Mouse (Mus musculus) adrenal gland, postnatal 36 days (tissue): ENCODE results near the gene 0610037L13Rik. TPM values are rescaled to one million over a fixed set of nuclear protein-coding genes. Genes with fewer than 3 reads are reported as not detected.

ENCODE experiments used
- DNase-seq, 2 experiments: peaks; one replicate each; pipeline ENCODE4 v3.0.0; 2021; ENCODE audit warnings: mixed read lengths in 1 of 2
- total RNA-seq, 2 experiments: library from RNA; stranded (reverse); gene quantifications; 2 replicates each; pipeline ENCODE4 v1.2.3; 2021

Gene 0610037L13Rik
- total RNA-seq, 2 experiments from 2014 or later: 77.5 to 94.1 TPM

DNA sequence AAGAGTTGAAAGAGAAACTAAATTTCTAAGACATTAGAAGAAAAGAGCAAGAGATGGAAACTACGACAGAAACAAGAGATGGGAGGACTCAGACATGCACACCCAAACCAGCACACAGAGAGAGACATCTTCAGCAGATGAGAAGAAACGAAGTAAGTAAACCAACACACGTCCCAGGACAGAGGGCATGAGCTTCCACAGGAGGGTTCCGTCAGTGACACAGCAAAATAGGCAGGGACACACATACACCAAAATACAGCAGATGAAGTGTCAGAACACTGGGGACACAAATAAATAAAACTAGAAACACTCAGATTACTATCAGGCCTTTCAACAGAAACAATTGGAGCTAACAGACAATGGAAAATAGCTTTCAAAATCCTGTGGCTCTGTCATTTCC is 20.4 kb downstream of the 0610037L13Rik start:
- DNase-seq: no peak

DNA sequence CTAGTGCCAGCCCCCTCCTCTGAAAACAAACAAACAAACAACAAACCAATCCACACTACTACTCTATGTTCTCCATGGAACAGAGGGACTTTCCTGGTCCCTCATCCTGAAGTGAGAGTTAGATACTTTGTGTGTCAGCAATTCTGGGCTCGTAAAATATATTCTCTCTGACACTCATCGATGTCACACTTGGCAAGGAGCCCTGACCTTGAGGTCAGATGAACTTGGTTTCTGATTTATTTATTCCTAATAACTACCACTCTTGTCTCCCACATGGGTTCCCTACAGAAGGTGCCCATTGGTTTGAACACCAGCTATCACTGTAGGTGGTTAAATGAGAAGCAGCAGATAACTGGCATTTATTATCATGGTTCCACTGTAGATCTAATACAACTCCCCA is 30.7 kb downstream of the 0610037L13Rik start:
- peak; percentile 79 to 81 for DNase-seq

DNA sequence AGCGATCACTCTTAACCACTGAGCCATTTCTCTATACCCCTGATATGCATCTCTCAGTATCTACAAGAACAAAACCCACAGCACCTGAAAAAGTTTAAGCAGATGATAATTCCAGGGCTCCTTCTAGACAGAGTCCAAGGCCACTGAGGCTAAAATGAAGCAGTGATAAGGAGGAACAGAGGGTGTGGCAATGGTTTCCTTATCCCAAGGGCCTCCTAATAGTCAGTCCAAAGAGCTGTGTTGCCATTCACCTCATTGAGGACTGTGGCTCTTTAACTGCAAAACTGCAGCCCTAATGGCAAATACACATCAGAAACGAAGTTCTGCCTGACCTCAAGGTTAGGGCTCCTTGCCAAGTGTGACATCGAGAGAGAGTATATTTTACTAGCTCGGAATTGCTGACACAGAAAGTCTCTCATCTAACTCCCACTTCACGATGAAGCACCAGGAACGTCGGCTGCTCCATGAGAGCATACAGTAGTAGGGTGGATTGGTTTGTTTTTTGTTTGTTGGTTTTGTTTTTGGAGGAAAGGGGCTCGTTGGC is 31.6 kb downstream of the 0610037L13Rik start:
- DNase-seq: peak; percentile 85 to 88

DNA sequence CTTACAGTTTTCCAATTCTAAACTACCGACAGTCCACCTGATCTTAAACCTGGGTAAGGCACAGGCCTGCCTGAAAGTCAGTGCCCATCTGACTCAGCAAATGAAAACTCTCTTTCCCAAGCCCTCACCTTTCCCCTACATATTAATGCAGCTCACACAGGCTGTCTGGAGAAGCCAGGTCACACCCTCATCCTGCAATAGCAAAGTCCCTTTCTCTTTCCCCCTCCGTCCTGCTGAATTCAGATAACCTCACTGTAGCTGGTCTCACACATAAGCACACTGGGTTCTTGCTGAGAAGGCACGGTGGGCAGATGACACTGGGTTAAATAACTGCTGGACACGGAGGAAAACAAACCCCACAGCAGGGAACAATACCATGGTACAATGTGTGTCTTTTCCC is 32.3 kb downstream of the 0610037L13Rik start:
- DNase-seq: peak in 1 of 2 experiments; percentile 52

DNA sequence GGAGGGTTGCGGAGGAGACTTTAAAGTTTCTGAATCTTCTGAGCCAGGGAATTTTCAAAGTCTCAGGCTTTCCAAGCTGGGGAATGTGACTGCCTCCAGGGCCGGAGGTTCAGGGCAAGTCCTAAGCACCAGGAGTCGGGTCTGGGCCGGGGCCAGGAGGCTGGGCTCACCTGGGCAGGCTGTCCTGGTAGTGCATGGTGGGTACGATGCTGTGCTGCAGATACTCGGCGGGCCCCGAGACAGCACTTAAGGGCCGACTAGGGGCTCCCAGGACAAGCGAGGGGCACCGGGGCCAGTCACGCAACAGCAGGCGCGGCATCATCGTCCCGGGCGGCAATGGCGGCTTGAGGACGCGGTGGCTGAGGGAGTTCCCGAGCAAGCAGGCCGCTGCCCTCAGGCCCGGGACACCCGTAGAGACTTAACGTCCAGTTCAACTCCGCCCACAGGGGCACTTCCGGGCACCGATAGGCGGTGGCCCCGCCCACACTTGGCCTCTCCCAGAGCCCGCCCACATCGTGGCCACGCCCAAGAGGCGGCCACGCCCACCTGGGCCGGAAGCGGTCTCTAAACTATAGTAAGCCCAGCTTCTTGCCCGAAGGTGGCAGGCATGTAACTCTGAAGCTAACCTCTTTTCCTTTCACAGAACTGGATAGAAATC is 33.7 kb downstream of the 0610037L13Rik start, which contains the start of gene Cpt2:
Cpt2 (minus strand) TSS at position 466 of the 658 bp plus-strand sequence.
- peak; percentile 97 for DNase-seq

DNA sequence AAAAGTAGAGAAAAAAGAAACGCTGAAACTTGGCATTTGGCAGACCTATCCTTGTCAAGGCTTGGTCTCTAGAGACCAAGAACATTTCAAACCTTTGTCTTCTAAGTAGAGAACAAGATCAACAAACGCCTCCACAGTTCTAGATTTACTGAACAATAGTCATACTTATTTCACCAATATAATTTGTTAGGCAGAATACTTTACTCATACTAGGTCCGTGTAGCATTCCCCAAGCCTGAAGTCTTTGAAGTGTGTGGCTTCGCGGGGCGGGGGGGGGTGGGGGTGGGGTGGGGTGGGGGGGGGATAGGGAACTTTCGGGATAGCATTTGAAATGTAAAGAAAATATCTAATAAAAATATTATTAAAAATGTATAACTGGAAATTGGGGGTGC is 34.2 kb downstream of the 0610037L13Rik start:
- DNase-seq: no peak

DNA sequence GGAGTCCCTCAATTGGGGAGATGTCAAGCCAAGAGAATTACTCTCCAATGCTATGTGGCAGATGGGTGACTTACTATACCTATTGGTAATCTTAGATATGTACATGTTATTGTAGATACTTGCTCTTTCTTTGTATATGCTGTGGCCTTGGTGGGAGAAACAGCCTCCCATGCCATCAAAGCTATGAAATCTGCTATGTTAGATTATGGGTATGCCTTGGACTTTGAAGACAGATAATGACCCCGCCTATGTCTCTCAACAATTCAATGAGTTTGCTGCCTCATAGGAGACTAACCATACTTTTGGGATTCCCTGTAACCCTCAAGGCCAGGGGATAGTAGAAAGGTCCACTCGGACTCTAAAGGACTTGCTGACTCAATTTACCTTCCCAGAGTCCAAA is 38.7 kb downstream of the 0610037L13Rik start:
- no peak for DNase-seq

DNA sequence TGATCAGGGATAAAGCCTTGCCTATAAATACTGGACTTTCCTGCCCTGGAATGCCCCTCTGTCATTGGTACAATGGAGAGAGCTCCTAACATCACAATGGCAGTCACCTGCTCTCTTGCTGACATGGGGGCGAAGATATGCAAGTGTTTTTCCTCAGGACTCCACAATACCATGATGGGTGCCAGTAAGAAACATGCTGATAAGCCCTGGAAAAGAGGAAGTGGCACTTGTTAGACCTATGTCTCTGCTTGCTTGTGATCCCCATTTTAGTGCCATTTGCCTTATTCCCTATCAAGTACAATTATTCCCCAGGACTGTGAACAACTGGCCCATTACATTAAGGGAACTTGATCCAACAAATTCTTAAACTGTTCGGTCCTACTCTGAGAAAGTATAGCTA is 39.1 kb downstream of the 0610037L13Rik start:
- no peak for DNase-seq

DNA sequence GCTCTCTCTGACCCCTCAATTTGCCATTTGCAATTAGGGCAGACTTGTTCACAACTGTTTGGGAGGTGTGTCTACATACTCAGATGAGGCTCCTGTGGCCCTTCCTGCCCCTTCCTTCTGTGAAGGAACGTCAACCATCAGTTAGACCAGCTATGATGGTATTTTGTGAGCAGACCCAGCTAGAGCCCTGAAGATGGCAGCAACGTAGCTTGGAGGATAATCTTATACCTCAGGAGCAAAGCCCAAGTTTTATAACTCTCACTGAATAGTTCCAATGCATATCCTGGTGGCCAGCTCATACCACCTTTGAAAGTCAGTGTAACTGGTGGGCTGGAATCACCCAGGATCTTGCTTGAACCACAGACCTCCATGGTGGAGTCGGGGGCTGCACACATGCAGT is 41.8 kb downstream of the 0610037L13Rik start:
- no peak for DNase-seq

DNA sequence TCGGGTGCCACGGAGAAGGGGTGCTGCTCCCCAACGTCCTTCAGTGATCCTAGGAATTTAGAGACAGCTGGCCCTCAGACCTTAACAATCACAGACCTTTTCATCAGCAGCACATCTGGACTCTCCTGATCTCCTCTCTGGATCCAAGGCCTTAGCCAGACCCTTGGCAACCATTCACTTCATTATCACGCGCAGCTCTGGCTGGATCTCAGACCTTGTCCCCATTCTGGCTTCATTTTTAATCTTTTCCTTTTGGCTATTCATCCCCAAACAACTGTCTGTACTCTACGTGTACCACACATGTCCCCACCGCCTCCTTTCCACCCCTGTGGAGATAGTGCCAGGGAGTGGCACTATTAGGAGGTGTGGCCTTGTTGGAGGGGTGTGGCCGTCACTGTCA is 43.6 kb downstream of the 0610037L13Rik start:
- no peak for DNase-seq

DNA sequence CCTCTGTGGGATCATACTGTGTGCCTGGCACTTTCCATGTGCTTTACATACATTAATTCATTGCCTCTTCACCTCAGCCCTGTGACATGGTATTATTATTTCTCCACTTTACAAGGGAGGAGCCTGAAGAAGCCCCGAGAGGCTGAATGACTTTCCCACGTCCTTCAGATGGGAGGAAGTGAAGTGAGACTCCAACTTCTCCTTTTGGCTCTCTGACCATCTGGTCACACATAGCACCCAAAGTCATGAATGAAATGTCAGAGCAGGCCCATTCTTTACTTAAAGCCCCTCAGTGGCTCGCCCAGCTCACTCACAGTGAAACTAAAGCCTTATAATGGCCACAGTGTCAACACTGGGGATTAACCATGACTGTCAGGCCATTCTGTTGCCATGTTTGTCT is 45.6 kb downstream of the 0610037L13Rik start:
- DNase-seq: no peak

DNA sequence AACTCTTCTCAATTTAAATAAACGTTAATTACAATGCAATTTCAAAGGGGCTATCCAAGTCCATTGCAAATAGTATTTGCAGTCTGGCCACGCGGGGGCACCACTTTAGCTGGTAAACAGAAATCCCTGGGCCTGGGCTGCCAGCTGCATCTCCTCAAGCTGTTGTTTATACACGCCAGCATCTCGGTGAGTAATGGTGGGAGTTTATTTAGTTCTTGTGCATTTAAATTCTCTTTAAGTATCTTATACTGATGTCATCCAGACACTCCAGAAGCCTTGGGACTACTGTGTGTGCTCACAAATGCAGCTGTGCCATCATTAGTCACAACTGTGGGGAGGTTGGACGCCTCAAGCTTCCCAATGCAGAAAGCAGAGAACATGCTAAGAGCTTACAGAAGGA is 47.7 kb downstream of the 0610037L13Rik start:
- peak; percentile 70 to 82 for DNase-seq

DNA sequence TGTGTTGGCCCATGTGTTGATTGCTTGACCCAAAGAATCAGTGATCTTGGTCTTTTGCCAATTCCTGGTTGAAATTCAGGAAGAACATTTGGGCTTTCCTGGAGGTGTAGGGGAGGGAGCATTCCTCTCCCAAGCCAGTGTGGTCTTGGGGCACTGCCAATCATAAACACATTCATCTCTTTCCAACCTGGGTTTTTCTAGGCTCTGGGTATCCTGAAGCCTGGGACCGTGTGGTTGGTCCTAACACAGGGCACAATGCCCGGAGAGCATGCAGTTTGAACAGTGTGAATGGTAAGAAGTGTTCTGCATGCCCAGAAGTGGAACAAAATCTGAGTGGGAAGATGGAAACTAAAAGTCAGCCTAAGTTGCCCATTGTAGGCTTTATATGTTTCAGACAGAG is 48.5 kb downstream of the 0610037L13Rik start:
- no peak for DNase-seq

DNA sequence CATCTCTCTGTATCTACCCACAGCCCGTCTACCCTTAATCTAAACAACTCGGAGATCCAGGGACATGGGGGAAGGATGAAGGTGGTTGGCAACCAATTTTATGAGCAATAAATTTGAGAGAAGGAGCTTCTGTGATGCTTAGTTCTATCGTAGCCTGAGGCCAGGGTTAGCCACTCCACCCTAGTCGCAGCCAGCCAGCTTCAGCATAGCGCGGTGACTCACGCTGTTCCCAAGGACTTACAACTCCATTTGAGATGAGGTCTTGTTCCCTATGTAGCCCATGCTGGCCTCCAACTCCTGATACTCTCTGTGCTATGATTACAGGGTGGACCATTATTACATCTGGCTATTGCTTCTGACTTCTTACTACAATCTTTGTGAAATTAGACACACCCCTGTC is 53.1 kb downstream of the 0610037L13Rik start:
- DNase-seq: peak; percentile 23 to 28

DNA sequence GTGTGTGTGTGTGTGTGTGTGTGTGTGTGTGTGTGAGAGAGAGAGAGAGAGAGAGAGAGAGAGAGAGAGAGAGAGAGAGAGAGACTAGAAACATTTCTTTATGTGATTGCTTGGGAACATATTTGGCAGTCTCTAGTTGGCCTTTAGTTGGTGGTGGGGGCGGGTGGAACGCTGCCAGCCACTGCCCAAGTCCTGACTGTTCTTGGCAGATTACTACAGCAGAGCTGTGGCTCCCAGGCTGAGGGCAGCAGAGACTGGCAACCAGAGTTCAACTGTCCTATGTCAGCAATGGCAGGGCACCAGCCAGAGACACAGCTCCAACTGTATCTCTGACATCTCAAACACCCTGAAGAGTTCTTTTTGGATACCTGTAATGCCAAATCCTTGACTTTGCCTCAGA is 54.5 kb downstream of the 0610037L13Rik start:
- DNase-seq: peak; percentile 16 to 59

Other genes with a start within 250 kb of the 0610037L13Rik start
- gene Dmrtb1, start 205.6 kb upstream of the 0610037L13Rik start, total RNA-seq: not detected
- 10 to 100 TPM in 1 of 2 experiments, 1 to 10 TPM in 1; 7.2 to 12.3 TPM for gene Lrp8, start 87.6 kb upstream of the 0610037L13Rik start, total RNA-seq
- 10 to 100 TPM; 79.1 to 84.4 TPM for gene Magoh, start 10.1 kb upstream of the 0610037L13Rik start, total RNA-seq
- 100 to 1,000 TPM; 146 to 208 TPM for gene Cpt2, start 33.8 kb downstream of the 0610037L13Rik start, total RNA-seq
- under 1 TPM; 0.30 to 0.43 TPM for gene Slc1a7, start 78.5 kb downstream of the 0610037L13Rik start, total RNA-seq
- 1 to 10 TPM; 8.2 to 9.9 TPM for gene Podn, start 206.6 kb downstream of the 0610037L13Rik start, total RNA-seq